Mouse (Mus musculus) heart, embryonic 14.5 days (tissue): ENCODE results near the gene Nfu1. TPM values are rescaled to one million over a fixed set of nuclear protein-coding genes. Genes with fewer than 3 reads are reported as not detected.

Source experiments
- ATAC-seq: fragments of 200-750 bp; cut with Nextera tagmentation; 2 replicates; pipeline ENCODE4 v1.8.0; 2017; ENCODE audit warnings: low read depth, moderate TSS enrichment; ENCODE audit not compliant: insufficient number of reproducible peaks, insufficient read depth, low FRiP score
- H3K27ac ChIP-seq, 2 experiments: fragments of 200-500 bp in 1 of 2; fragments of 300-500 bp in 1 of 2; sonication (generic) in 1 of 2; replicated peaks in 1 of 2; 2 replicates each; pipeline ENCODE4 v1.5.1; 2012 to 2014; ENCODE audit warnings: low read depth in 2 of 2, low read length in 2 of 2, control low read depth in 1 of 2, mild to moderate bottlenecking in 1 of 2, mixed read lengths in 1 of 2; ENCODE audit not compliant: control insufficient read depth in 1 of 2, insufficient read depth in 1 of 2
- H3K27me3 ChIP-seq: fragments of 300-500 bp; sonication (generic); 2 replicates; pipeline ENCODE4 v1.6.1; 2014; ENCODE audit warnings: mild to moderate bottlenecking, low read length, control low read depth; ENCODE audit not compliant: control insufficient read depth, insufficient read depth
- H3K36me3 ChIP-seq: fragments of 300-500 bp; sonication (generic); 2 replicates; pipeline ENCODE4 v1.6.1; 2014; ENCODE audit warnings: mild to moderate bottlenecking, control low read depth, low read length, mixed read lengths; ENCODE audit not compliant: control insufficient read depth, insufficient read depth
- H3K4me1 ChIP-seq, 2 experiments: fragments of 200-500 bp in 1 of 2; fragments of 300-500 bp in 1 of 2; sonication (generic) in 1 of 2; 2 replicates each; pipeline ENCODE4 v1.6.1; 2012 to 2014; ENCODE audit warnings: low read length in 2 of 2, control low read depth in 1 of 2, mixed read lengths in 1 of 2; ENCODE audit not compliant: control insufficient read depth in 2 of 2, insufficient read depth in 2 of 2
- H3K4me2 ChIP-seq: fragments of 300-500 bp; sonication (generic); 2 replicates; pipeline ENCODE4 v1.6.1; 2014; ENCODE audit warnings: mild to moderate bottlenecking, low read length
- H3K4me3 ChIP-seq, 2 experiments: fragments of 200-500 bp in 1 of 2; fragments of 300-500 bp in 1 of 2; sonication (generic) in 1 of 2; 2 replicates each; pipeline ENCODE4 v1.5.1; 2012 to 2014; ENCODE audit warnings: low read length in 2 of 2, mild to moderate bottlenecking in 2 of 2, control low read depth in 1 of 2, low read depth in 1 of 2, moderate library complexity in 1 of 2; ENCODE audit not compliant: control insufficient read depth in 1 of 2, insufficient read depth in 1 of 2
- H3K9ac ChIP-seq: fragments of 300-500 bp; sonication (generic); 2 replicates; pipeline ENCODE4 v1.6.1; 2014; ENCODE audit warnings: mild to moderate bottlenecking, low read length
- H3K9me3 ChIP-seq: fragments of 300-500 bp; sonication (generic); 2 replicates; pipeline ENCODE4 v1.6.1; 2016; ENCODE audit warnings: low read length, control low read depth; ENCODE audit not compliant: control insufficient read depth
- WGBS: fragments of 180-500 bp; shearing (Covaris S2); extraction: QIAGEN DNeasy Blood & Tissue Kit; methylation state at CpG from one replicate; pipeline ENCODE4 v1.1.7; 2014; 5-methylcytosine and 5-hydroxymethylcytosine counted together
- polyA plus RNA-seq: library from polyadenylated mRNA; unstranded; fragments of >200 nt; fragmentation: Nextera tagmentation; extraction: Ambion mirVana; gene quantifications from 2 replicates; pipeline ENCODE4 v1.2.1, GENCODE M21; 2014

Nfu1 gene
- polyA plus RNA-seq, 1 experiment from 2014 or later: 108 TPM

- Histone ChIP-seq H3K9me3 (no peaks in the 10 kb centered on the region), H3K27ac (peak overlapping the region; percentile 50 to 66; a peak in 1 of 4 replicates), H3K4me1 (peaks cover 0 to 11% of the 10 kb centered on the region in 2 experiments; a peak in 2 of 4 replicates), H3K4me3 (no peak overlapping the region), H3K27me3 (no peaks in the 10 kb centered on the region), H3K36me3 (peaks cover 25% of the 10 kb centered on the region), H3K9ac (no peak overlapping the region), H3K4me2 (no peak overlapping the region)
- ATAC-seq: no peak
- 91% methylated on average over 6 of the region's 6 CpGs for WGBS
Observed at GRCm38 (mm10) chr6:87001995-87002394, 7.0 kb upstream of the Nfu1 start.

DNA sequence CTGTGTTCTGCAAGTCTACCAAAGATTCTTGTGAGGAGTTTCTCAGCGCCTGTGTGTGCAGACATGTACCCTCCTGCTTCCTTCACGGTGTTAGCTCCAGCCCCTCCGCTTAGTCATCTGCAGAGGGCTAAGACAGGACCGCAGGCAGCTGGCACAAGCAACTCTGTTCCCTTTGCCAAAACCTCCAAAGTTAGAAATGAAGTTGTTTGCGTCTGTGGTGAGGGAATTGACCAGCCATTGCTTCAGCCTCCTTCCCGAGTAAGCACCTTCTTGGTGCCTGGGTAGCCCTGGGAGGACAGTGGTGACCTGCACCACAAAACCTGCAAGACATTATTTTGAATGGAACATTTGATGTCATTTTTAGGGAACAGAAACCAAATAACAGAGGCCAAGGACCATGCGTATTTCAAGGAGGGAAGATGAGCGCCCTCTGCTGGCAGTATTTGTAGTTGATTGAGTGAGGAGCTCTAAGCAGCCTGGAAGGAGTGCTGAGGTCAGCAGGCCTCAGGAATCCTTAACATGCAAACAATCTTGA is 6.4 kb upstream of the Nfu1 start:
- H3K9ac ChIP-seq: 0 out of 2 replicates have a peak overlapping the region, but pooled peaks have one; percentile 8
- 45% methylated on average over 8 of the region's 8 CpGs for WGBS
- peak overlapping the region; percentile 50 to 66; a peak in 2 of 4 replicates for H3K27ac ChIP-seq

GRCm38 (mm10) chr6:87004099-87004498 is 4.9 kb upstream of the Nfu1 start:
- Histone ChIP-seq H3K9me3 (no peaks in the 10 kb centered on the region), H3K4me1 (peaks cover 0 to 11% of the 10 kb centered on the region in 2 experiments; a peak in 3 of 4 replicates), H3K9ac (no peak overlapping the region), H3K27me3 (no peaks in the 10 kb centered on the region), H3K4me3 (no peak overlapping the region), H3K4me2 (no peak overlapping the region), H3K27ac (no peak overlapping the region), H3K36me3 (peaks cover 6% of the 10 kb centered on the region; the same call in 1 of the 2 replicates)
- WGBS: 66% methylated on average over 2 of the region's 2 CpGs
- ATAC-seq: no peak

More for the DNA sequence above, 6.4 kb upstream of the Nfu1 start:
- H3K27me3 ChIP-seq: no peaks in the 10 kb centered on the region
- H3K36me3 ChIP-seq: peaks cover 20% of the 10 kb centered on the region
- H3K4me2 ChIP-seq: 0 out of 2 replicates have a peak overlapping the region, but pooled peaks have one; percentile 7
- peaks cover 0 to 11% of the 10 kb centered on the region in 2 experiments; a peak in 2 of 4 replicates for H3K4me1 ChIP-seq
- ATAC-seq: 0 out of 2 replicates have a peak, but pooled peaks have one; percentile 57
- no peaks in the 10 kb centered on the region for H3K9me3 ChIP-seq
- no peak overlapping the region for H3K4me3 ChIP-seq

GRCm38 (mm10) chr6:87005577-87005976 is 3.5 kb upstream of the Nfu1 start:
- H3K4me1 ChIP-seq: peaks cover 0 to 15% of the 10 kb centered on the region in 2 experiments; a peak in 3 of 4 replicates
- H3K9me3 ChIP-seq: no peaks in the 10 kb centered on the region
- no peaks in the 10 kb centered on the region for H3K36me3 ChIP-seq
- H3K9ac ChIP-seq: no peak overlapping the region
- H3K27me3 ChIP-seq: no peaks in the 10 kb centered on the region
- no peak overlapping the region for H3K27ac ChIP-seq
- H3K4me3 ChIP-seq: no peak overlapping the region
- no peak for ATAC-seq
- H3K4me2 ChIP-seq: no peak overlapping the region

- Histone ChIP-seq H3K4me2 (peak overlapping the region; percentile 74), H3K9me3 (no peaks in the 10 kb centered on the region), H3K27ac (peak overlapping the region; percentile 75 to 94), H3K4me1 (peaks cover 2 to 7% of the 10 kb centered on the region in 2 experiments; a peak in 2 of 4 replicates), H3K36me3 (peaks cover 20% of the 10 kb centered on the region), H3K27me3 (no peaks in the 10 kb centered on the region), H3K4me3 (peak overlapping the region; percentile 63 to 93), H3K9ac (peak overlapping the region; percentile 95)
- WGBS: 0% methylated on average over 35 of the region's 36 CpGs
- ATAC-seq: peak; percentile 89
Observed at GRCm38 (mm10) chr6:87009692-87010328, 774 bp downstream of the Nfu1 start.

- no peak for ATAC-seq
- no peak overlapping the region for H3K4me2 ChIP-seq
- no peak overlapping the region for H3K27ac ChIP-seq
- H3K9ac ChIP-seq: no peak overlapping the region
- H3K27me3 ChIP-seq: no peaks in the 10 kb centered on the region
- peaks cover 85% of the 10 kb centered on the region for H3K36me3 ChIP-seq
- no peak overlapping the region for H3K4me3 ChIP-seq
- 60% methylated on average over 4 of the region's 4 CpGs for WGBS
- no peaks in the 10 kb centered on the region for H3K4me1 ChIP-seq
- 0 out of 2 replicates have a peak, but pooled peaks cover 6% of the 10 kb centered on the region for H3K9me3 ChIP-seq
Observed at GRCm38 (mm10) chr6:87016916-87017315, 7.9 kb downstream of the Nfu1 start.

GRCm38 (mm10) chr6:87018874-87019273 is 9.8 kb downstream of the Nfu1 start:
- no peaks in the 10 kb centered on the region for H3K4me1 ChIP-seq
- 0 out of 2 replicates have a peak, but pooled peaks cover 6% of the 10 kb centered on the region for H3K9me3 ChIP-seq
- 88% methylated on average over 8 of the region's 8 CpGs for WGBS
- H3K27me3 ChIP-seq: no peaks in the 10 kb centered on the region
- H3K36me3 ChIP-seq: peaks cover 88% of the 10 kb centered on the region
- no peak overlapping the region for H3K4me3 ChIP-seq
- no peak overlapping the region for H3K27ac ChIP-seq
- no peak overlapping the region for H3K4me2 ChIP-seq
- H3K9ac ChIP-seq: no peak overlapping the region
- ATAC-seq: no peak
